Mouse (Mus musculus) adipocyte (in vitro differentiated cells): ENCODE measurements around the gene Suv39h1.
"Not testable (repeated sequence)": the region's sequence is repeated elsewhere in the genome, so short reads cannot be mapped to it uniquely, and the experiment has no call there.

ENCODE experiments used
- DNase-seq: peaks from one replicate; pipeline ENCODE4 v3.0.0-alpha.2; 2016; ENCODE audit warnings: low spot score

Gene Suv39h1

GRCm38 (mm10) chrX:8026811-8027210 is 47.7 kb downstream of the Suv39h1 start:
- DNase-seq: no peak

GRCm38 (mm10) chrX:8024795-8025194 is 49.8 kb downstream of the Suv39h1 start:
- DNase-seq: no peak

- no peak for DNase-seq
Observed at GRCm38 (mm10) chrX:8020111-8020778, 54.3 kb downstream of the Suv39h1 start.

- no peak for DNase-seq
Observed at GRCm38 (mm10) chrX:8018286-8018685, 56.3 kb downstream of the Suv39h1 start, which contains the start of gene Glod5. Gene Glod5 (minus strand): TSS chrX:8018492.

DNA sequence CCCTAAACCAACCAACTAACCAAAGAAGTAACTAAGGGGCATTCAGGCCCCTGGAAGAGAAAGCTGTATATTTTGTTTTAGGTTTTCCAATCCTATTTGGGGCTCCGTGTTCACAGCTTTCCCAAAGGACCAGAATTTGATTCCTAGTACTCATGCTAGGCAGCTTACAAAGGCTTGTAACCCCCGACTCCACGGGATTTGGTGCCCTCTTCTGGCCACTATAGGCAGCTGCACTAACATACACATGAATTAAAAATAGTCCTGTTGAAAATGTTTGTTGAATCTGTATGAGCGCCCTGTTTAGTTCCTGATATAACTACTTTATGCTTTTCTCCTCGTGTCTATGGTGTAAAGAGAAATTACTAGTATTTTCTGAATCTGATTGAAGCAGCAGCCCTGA is 57.4 kb downstream of the Suv39h1 start:
- peak; percentile 65 for DNase-seq

DNA sequence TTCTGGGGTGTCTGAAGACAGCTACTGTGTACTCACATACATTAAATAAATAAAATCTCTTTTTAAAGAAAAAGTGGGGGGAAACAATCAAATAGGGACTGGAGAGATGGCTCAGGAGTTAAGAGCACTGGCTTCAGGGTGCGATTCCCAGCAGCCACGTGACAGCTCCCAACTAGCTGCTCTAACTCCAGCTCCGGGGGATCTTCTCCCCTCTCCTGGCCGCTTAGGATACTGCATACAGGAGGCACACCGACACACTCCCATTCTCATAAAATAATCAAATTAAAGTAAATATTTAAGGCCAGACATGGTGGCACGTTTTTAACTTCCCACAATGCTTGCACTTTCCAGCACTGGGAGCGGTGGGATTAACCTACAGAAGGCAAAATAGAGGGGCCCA is 58.9 kb downstream of the Suv39h1 start:
- DNase-seq: not testable (repeated sequence)

DNA sequence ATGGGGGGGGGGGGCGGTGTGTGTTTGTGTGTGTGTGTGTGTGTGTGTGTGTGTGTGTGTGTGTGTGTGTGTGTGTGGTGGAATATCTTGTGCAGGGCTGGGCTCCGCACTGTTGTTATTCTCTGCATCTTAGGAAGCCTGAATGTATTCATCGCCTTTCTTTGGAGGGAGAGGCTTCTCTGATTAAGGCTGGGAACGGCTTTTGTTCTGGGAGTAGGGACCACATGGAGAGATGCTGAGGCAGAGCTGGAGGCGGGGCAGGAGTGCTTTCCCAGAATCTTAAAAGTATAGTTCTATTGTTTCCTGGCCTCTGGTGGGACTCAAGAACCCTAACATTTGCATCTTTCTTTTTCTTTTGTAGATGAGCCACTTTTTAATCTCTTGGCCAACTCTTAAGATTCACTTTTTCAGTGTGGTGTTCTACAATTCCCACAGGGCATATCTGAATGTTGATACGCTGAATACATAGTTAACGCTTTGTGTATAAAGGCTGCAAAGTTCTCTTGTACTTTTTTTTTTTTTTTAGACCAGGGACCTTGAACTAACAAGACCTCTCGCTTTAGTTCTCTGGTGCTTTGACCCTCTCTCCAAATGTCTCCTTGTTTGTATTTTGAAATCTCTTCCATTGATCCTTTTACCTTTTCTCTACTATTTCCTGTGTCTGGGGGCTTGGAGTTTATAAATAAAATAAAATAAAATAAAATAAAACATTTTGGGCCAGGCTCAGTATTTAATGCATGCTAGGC is 60.8 kb downstream of the Suv39h1 start:
- DNase-seq: no peak

DNA sequence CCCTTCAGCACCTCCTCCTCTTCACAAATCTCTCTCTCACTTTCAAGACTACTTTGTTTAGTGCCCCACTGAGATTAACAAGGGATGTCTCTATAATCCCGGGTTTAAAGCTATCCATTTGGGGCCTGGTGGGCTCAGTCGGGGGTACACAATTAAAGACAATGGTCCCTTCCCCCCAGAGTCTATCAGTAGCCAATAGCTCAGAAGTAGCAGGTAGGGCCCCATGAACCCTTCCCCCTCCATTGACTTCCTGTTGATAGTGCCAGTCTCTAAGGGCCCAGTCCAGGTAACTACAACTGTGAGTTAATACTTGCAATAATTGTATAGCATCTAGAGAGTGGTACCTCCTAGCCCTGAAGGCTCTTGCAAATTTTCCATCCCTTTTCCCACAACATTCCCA is 61.4 kb downstream of the Suv39h1 start:
- no peak for DNase-seq
